Mouse (Mus musculus): ENCODE data around the gene Stx6.

Stx6 gene

DNA sequence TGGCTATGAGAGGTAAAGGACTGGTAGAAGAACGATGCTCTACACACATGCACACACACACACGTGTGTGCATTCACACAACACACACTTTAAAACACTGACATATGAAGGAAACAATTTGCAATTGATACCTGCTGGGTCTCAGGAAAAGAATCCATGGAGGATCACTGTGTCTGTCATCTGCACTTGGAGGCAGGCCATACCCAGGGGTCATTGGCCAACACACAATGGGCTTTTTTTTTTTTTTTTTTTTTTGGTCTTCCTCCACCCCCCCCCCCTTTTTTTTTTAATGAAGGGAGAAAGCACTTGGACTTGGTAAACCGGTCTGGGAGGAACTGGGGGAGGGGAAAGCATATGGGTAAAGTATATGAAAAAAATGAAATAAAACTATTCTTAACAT lies 49.3 kb downstream of the Stx6 start:
- no peak for DNase-seq (ENCODE audit: low spot score in 2 of 2)

DNA sequence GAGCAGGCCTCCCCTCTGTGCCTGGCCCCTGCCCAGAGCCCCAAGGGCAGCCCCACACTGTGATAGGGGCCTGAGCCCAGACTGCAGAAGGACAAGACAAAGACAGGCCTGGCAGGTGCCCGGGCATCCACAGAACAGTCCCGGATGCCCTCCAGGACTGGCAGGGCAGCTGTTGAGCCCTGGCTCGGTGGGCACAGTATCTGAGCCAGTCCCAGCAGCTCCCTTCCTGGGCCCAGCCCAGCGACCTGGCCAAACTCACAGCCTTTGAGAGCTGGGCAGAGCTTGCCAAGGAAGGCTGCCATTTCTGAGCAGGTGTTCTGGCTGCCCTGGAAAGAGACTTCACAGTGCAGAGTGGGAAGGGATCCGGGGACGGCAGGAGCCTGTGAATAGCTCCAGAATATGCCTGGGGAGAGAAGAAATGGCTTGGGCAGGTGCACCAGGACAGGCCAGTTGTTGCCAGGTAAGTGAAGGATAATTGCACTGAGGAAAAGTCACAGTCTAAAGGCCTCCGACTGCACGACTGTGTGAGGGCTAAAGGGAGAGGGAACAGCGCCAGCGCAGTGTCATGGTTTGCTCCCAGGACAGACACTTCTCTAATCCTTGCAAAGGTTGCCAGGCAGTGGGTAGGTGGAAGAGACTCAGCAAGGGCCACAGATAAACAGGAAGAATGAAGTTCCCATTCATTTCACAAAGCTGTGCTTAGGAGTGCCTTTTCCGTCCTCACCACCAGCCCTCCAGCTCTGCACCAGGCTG lies 51.7 kb downstream of the Stx6 start:
- no peak for DNase-seq (ENCODE audit: low spot score in 2 of 2)

DNA sequence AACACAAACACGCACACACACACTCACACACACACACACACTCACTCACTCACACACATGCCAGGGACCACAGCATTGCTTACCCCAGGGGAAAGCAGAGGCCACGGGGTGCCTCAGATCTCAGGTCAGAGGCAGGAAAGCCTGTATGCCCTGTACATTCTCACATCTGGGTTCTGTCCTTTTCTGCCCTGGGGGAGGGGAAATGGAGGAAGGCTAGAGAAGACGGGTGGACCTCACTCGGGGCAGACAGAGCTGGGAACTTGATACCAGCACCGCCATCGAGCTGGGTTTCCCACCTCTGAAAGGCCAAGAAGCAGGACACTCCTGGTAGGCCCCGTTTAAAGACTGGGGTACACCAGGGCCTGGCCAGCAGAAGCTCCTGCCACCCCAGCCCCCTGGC lies 52.5 kb downstream of the Stx6 start:
- no peak for DNase-seq (ENCODE audit: low spot score in 2 of 2)

DNA sequence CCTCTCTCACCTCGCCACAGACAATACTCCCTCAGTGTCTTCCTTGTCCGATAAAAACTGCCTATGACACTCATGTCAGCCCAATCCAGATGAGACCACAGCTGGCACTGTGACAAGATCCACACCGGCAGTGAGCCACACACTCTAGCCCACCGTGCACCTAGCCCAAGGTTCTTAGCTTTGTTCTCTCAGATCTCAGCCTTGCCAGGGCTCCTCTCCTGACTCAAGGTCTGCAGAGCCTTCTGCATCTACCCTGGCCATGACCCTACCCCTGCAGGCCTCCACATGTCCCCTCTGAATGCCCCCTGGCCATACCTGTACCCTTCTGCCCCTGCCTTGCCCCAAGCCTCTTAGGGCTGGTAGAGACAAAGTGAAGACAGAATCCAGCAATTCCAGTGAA lies 53.6 kb downstream of the Stx6 start:
- no peak for DNase-seq (ENCODE audit: low spot score in 2 of 2)

DNA sequence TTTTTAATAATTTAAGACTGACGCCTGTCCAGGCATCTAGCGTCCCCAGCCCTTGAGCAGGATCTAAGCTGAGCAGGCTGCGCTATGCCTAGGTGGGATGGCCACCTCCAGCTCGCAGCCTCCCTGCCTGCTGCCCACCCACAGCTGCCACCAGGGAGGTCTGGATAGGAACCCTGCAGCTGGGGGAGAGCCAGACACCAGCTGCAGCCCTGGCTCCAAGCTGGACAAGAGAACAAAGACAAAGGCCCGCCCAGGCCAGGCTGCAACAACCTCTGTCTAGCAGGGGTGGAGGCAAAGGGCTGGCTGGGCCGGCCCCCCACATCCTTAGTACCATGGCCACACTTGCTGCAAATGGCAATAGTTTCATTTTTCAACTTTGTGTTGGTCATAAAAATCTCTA lies 54.0 kb downstream of the Stx6 start:
- no peak for DNase-seq (ENCODE audit: low spot score in 2 of 2)

DNA sequence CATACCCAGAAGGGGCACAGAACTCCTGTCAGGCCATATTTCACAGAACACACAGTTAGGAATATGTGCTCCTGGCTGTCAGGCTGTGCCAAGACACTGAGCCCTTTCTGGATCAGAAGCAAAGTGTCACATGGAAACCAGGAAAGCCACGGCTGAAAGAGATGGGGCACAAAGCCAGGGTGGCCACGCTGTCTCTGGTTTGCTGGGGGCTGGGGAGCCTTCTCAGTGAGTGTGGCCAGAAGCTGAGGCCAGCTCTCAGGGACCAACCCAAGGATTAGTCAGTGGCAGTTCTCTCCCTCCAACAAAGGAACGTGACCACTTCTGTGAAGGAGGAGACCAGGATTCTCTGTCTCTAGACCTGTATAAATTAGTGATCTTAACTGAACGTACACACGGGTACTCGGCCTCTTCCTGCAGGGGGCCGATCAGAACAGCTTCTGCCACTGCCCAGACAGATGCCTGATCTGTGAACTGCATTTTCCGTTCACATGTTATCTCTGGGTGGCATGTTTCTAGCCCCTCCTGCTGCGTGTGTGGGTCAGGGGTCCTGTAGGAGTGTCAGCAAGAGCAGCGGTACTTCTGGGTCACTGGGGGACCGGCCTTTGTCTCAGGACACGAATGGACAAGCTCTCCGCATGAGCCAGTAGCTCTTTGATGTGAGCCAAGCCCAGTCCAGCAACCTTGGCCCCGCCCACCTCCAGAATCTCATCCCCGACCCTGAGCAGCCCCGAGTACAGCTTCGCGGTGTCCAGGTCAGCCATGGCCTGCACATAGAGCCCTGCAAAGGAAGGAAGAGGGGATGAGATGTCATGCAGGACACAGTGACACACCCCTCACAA lies 54.6 kb downstream of the Stx6 start:
- no peak for DNase-seq (ENCODE audit: low spot score in 2 of 2)

DNA sequence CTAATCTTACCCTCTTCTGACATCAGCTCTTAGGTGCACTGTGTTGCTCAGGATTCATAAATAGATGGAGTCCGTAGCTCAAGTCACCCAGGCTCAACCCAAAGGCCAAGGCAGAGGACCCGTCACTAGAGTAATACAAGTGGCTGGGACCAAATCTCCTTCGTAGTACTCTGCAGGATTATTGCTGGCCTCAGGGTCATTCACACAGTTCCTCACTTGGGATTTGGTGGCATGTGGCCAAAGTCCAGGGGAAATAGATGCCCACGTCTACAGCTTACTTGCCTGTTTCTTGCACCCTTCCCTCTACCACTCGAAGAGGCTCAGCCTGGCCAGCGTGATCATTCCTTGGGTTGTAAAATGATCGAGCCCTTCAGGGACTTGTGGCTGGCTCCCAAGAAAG lies 55.4 kb downstream of the Stx6 start:
- no peak for DNase-seq (ENCODE audit: low spot score in 2 of 2)

DNA sequence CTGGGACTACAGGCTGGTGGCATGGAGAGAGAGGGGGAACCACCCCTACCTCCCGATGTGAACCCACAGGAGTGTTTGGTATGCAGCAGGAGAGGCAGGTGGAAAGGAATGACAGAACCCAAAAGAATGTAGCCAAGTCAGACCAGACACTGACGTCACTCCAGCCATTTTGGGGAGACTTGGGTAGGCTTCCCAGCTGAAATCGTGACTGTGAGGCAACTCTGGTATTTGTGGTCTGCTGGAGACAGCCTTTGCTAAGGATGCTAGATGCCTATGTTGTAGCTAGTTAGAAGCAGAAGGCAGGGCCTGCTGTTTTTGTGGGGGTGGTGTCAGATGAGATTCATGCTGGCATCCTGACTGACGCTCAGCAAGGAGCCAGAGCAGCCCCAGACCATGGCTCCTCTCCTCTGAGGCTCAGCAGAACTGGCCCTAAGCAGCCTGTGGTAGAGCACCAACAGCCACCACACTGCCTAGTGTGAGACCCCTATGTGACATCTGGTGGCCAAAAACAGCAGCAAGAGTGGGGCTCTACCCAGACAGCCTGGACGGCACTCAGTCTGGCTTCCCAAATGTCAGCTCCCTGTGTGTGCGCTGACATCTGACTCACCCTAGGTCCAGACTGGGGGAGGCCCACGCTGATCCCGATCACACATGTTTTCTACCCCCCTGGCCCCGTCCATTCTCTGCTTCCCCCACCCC lies 56.7 kb downstream of the Stx6 start:
- no peak for DNase-seq (ENCODE audit: low spot score in 2 of 2)

DNA sequence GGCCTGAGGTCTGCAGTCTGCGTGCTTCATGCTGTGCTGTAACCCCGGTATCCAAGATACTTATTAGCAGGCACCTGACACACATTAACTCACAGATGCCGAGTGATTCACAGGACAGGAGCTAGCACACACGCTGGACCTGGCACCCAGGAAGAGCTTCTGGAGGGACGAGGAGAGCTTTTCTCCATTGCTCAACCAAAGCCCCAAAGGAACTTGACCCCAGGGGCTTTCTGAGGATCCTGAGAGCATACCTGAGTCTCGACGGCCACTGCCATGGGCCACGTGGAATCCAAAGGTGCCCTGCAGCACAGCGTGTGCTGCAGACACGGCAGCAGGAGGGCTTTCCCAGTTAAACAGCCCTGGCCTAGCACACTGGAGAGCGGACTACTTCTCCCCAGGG lies 57.8 kb downstream of the Stx6 start:
- DNase-seq (ENCODE audit: low spot score in 2 of 2), result no peak

DNA sequence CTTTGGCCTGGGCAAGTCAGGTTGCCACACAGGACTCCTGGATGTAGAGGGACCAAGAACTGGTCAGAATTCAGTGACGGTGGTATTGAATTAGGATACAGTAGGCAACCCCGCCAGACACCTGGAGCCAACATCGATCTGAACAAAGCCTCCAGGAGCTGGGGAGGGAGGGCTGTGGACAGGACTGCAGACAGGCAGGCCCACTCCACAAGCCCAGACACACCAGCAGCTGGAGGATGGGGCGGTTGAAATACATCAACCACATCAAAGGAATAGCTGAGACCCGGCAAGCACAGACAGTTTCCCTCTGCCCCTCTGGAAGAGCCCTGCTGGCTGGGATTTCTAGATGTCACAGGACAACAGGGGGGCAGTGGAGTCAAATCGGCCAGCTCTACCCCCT lies 58.3 kb downstream of the Stx6 start:
- no peak for DNase-seq (ENCODE audit: low spot score in 2 of 2)

DNA sequence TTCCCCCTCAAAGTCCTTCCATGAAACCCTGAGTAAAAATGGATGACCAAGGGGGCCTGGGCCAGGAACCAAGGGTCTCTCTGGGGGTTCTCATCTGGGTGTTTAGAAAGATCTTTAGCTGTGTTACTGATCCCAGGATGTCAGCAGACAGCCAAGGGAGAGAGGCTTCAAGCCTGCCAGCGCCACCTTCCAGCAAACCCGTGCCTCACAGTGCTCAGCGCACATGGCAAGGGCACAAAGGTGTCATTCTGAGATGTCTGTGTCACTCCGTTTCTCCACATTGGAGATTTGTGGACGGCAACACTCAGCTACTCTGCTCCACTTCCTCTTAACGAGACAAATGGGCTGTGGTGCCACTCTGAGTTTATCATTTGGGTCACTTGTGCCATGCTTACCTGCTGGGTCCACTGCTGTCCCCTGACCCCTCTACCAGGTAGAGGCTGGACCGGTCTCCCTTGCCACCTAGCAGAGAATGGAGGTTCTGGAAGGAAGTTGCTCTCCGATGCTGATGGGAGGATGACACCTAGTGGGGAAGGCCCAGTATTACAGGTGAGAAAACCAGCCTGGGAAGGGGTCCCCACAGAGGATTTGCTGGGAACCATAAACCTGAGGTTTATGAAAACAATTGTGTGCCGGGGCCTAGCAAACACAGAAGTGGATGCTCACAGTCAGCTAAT lies 59.5 kb downstream of the Stx6 start:
- DNase-seq (ENCODE audit: low spot score in 2 of 2), result peak in 1 of 2 experiments; percentile 52

DNA sequence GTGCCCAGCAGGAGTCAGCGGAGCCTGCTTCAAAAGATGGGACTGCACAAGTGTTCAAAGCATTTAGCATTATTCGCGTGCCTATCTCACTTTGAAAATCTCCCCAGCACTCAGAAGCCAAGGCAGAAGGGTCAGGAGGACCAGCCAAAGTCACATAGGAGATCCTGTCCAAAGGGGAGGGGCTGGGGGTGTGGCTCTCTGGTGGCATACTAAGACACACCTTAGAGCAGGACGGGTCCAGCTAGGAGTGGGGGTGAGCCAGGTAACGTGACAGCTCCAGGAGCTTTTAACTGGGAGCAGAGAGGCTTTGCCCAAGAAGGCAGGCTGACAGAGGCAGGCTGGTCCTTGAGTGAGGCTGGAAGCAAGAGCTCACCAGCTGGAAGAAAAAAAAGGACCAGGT lies 60.4 kb downstream of the Stx6 start:
- DNase-seq (ENCODE audit: low spot score in 2 of 2), result no peak

DNA sequence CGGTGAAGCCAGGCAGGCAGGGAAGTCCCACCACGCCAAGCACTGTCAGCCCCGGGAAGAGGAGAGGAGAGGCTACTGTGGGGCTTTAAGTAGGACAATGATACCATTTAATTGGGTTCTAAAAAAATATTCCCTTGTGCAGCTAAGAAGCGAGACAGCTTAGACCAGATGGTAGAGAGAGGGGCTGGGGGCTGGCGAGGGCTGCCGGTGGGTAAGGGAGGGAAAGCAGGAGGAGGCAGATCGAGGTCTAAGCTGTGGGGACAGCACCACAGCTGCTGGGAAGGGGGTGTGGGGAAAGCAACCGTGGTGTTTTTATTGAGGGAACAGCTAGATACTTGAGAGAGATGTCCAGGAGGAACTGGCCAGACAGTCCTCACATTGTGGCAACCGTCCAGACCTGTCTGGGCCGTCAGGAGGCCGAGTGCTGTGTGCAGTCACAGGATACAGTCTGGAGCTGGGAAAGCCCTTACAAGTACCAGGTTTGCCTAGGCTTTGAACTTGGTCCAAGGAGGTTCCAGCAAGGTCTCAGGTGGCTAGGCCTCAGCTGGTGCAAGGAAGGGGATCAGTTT lies 63.7 kb downstream of the Stx6 start:
- no peak for DNase-seq (ENCODE audit: low spot score in 2 of 2)

DNA sequence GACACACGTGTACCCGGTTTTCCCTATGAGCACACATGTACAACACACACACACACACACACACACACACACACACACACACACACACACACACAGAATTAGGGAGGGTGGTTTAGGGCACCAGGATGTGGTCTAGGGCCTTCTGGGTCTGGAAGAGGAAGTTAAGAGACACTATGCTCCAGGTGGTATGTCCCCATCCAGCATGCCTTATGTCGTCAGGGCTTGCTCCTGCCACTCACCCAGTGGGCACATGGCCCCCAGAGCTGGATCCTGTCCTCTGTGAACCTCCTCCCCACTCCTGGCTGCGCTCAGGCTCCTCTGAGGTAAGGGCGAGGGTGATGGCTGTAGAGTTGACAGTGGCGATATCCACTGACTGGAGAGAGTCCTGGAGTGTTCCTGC lies 64.5 kb downstream of the Stx6 start:
- DNase-seq (ENCODE audit: low spot score in 2 of 2), result peak in 1 of 2 experiments; percentile 25

DNA sequence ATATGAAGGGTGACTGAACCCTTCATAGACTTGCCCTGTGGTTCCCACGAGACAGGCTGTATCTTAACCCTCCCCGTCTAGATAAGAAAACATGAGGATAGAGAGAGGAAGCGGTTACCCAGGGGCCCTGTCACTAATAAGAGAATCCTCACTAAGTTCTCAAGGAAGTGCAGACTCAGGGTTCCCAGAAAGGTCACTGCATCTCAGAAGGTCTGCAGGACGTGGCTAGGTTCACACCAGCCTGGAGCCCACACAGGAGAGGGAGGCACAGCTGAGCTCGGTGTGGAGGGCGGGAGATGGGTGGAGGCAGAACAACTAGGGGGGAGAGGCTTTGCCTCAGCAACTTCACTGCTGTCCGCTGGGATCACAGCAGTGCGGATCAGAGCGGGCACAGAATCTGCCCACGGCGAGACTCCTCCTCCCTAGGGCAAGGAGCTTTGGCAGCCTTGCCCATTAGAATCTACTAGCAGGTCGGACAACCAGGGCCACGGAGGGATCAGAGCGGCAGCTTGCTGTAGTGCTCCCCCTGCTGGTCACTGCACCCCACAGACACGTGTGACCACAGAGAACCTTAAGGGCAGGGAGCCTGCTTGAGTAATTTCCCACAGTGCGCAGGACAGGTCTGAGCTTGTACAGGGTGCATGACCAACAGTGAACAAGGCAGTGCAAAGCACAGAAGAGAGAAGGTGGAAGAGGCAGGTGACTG lies 65.5 kb downstream of the Stx6 start:
- peak; percentile 80 to 94 for DNase-seq (ENCODE audit: low spot score in 2 of 2)

DNA sequence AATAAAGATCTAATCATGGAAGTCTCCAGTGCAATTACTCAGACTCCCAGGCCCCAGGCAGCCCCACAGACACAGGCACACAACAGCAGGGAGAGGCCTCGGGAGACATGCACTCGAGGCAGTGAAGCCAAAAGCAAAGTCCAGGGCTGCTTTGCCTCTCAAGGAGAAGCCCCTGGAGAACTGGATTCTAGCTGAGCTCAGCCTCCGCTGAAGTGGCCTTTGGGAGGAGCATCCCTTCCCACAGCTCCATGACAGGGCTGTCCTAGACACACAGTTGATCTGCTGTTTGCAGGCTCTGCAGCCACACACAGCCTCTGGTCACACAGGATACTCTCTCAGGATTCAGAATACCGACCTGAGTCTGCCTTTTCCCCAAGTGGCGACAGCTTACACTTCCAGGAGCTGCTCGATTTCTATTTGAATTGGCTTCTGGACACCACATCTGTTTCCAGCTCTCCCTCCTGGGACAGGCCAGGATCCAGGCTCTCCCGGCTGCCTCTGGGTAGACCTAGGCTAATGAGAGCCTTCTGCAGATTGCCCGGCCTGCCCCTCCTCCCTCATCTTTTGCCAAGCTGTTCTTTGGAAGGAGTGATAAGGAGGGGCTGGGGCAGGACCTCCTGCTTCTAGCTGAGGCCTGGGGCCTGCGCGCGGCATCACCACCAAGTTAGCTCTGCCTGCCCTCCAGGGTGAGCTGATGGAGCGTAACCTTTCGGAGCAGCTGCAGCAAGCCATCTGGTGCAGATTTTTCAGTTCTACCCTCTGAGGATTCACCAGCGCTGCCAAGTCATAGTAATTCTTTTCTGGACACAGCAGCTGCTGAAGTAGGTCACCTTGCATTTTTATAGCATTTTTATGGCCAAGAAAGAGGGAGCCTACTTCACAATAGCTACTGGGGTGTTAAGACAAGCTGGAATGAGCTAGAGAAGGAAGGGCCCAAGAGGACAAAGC lies 71.2 kb downstream of the Stx6 start:
- DNase-seq (ENCODE audit: low spot score in 2 of 2), result no peak

DNA sequence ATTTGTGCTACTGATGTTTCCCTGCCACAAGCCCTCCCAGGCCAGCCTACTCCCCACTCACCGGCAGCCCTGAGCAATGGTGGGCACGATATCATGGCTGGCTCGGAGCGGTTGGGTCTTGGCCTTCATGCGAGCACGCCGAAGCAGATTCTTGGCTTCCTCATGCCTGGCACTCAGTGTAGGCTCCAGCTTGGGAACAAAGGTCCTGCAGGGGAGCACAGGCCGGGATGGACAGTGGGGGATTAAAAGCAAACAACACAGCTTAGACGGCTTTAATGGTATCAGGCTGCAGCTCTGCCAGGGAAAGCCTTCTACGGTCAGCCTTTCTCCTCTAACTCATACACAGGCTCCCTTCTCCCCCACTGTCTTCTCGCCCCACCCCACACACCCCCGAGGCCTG lies 73.9 kb downstream of the Stx6 start:
- DNase-seq (ENCODE audit: low spot score in 2 of 2), result no peak

DNA sequence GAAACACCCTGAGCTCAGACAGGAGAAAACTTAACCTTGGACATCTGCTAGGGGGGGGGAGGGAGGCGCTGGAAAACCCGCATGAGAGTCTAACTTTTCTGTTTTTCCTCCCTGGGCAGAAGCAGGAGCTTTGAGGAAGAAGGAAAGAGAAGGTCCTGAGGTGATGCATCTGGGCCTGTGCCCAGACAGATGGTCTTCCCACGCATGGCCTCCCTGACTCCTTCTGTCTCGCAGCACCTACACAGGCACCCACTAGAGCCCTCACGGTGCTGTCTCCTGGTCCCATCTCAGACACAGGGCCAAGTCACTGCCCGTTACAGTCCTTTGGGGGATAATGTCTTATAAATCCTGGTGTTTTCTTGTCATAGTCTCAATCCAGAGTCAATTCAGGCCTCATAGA lies 74.3 kb downstream of the Stx6 start:
- no peak for DNase-seq (ENCODE audit: low spot score in 2 of 2)

DNA sequence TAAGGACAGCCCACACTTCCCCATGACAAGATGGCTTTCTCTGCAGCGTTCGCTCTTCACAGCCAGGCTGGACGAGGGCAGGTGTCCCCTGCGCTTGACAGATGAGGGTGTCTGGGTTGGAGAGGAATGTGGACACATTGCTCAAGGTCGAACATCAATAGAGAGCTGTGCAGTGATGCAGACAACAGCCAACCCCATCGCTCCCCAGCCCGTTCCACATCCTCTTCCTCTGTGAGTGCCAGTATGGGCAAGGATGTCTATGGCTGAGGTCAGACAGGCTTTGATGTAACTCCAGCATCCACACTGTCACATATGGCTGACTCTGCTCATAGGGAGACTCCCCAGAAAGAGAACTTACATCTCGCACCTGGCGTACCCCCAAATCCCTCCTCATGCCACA lies 74.9 kb downstream of the Stx6 start:
- no peak for DNase-seq (ENCODE audit: low spot score in 2 of 2)
